Mouse (Mus musculus) hindbrain, postnatal 0 days (tissue): ENCODE measurements around the gene Elavl1. TPM values are rescaled to one million over a fixed set of nuclear protein-coding genes. Genes with fewer than 3 reads are reported as not detected.
A peak's percentile ranks its signal among the peaks of the same experiment; 100 is the strongest.

Experiments used
- ATAC-seq: fragments of 200-750 bp; cut with Nextera tagmentation; 2 replicates; pipeline ENCODE4 v1.8.0; 2017; ENCODE audit warnings: mild to moderate bottlenecking, moderate TSS enrichment, moderate library complexity
- DNase-seq: peaks from one replicate; pipeline ENCODE4 v3.0.0-alpha.2; 2015; ENCODE audit warnings: low spot score
- H3K27ac ChIP-seq: fragments of 300-500 bp; sonication (generic); 2 replicates; pipeline ENCODE4 v1.5.1; 2014; ENCODE audit warnings: mild to moderate bottlenecking
- H3K27me3 ChIP-seq: fragments of 300-500 bp; sonication (generic); 2 replicates; pipeline ENCODE4 v1.6.1; 2014; ENCODE audit warnings: low read length, mixed read lengths; ENCODE audit not compliant: insufficient read depth
- H3K36me3 ChIP-seq: fragments of 300-500 bp; sonication (generic); 2 replicates; pipeline ENCODE4 v1.6.1; 2014; ENCODE audit warnings: low read length, mixed read lengths; ENCODE audit not compliant: insufficient read depth
- H3K4me1 ChIP-seq: fragments of 300-500 bp; sonication (generic); 2 replicates; pipeline ENCODE4 v1.6.1; 2014; ENCODE audit warnings: antibody characterized with exemption, low read length, mixed read lengths; ENCODE audit not compliant: insufficient read depth
- H3K4me2 ChIP-seq: fragments of 300-500 bp; sonication (generic); 2 replicates; pipeline ENCODE4 v1.6.1; 2014; ENCODE audit warnings: low read depth, mild to moderate bottlenecking, low read length, moderate library complexity, mixed read lengths
- H3K4me3 ChIP-seq: fragments of 300-500 bp; sonication (generic); 2 replicates; pipeline ENCODE4 v1.5.1; 2014; ENCODE audit warnings: low read length
- H3K9ac ChIP-seq: fragments of 300-500 bp; sonication (generic); replicated peaks from 2 replicates; pipeline ENCODE4 v1.6.1; 2014; ENCODE audit warnings: mild to moderate bottlenecking, low read length, moderate library complexity, mixed read lengths
- H3K9me3 ChIP-seq: fragments of 300-500 bp; sonication (generic); 2 replicates; pipeline ENCODE4 v1.6.1; 2016; ENCODE audit warnings: low read length, mixed read lengths
- CTCF ChIP-seq: IDR thresholded peaks from 2 replicates; pipeline ENCODE4 v1.5.1; 2016; ENCODE audit warnings: antibody characterized with exemption, control low read depth, low read depth
- WGBS: fragments of 180-500 bp; shearing (Covaris S2); extraction: QIAGEN DNeasy Blood & Tissue Kit; methylation state at CpG from one replicate; pipeline ENCODE4 v1.1.7; 2014; 5-methylcytosine and 5-hydroxymethylcytosine counted together
- polyA plus RNA-seq: library from polyadenylated mRNA; unstranded; fragments of >200 nt; fragmentation: Nextera tagmentation; extraction: Ambion mirVana; gene quantifications from 2 replicates; pipeline ENCODE4 v1.2.1, GENCODE M21; 2015
- total RNA-seq: library from RNA; depleted of rRNA; stranded (reverse); fragments of >200 nt; gene quantifications from 2 replicates; pipeline ENCODE4 v1.2.3, GENCODE M21; 2014; rRNA removed

The Elavl1 gene
- total and polyA plus RNA-seq, 2 experiments from 2014 or later: 56.2 to 64.6 TPM

- peaks cover 20% of the 10 kb centered on the region for H3K36me3 ChIP-seq
- H3K4me1 ChIP-seq: peaks cover 17% of the 10 kb centered on the region
- ATAC-seq (peak; percentile 96), DNase-seq (peak; percentile 100)
- H3K4me2 ChIP-seq: peak within 1 kb of the TSS; percentile 76
- no peaks in the 10 kb centered on the region for H3K27me3 ChIP-seq
- no peaks in the 10 kb centered on the region for H3K9me3 ChIP-seq
- TF ChIP-seq CTCF: peak; percentile 63
- under 1% methylated on average over 69 of the region's 71 CpGs for WGBS
- H3K4me3 ChIP-seq: peak within 1 kb of the TSS; percentile 53
- peak within 1 kb of the TSS; percentile 91 for H3K27ac ChIP-seq
- peak within 1 kb of the TSS; percentile 64 for H3K9ac ChIP-seq
These were observed 86.6 kb downstream of the Elavl1 start, which contains the start of the genes Map2k7 and Gm49320 for GRCm38 (mm10) chr8:4238434-4239192. Gene Map2k7, plus strand, starts transcription at chr8:4238740. Gene Gm49320, plus strand, starts transcription at chr8:4238865.

- no peaks in the 10 kb centered on the region for H3K9me3 ChIP-seq
- peaks cover 17% of the 10 kb centered on the region for H3K4me1 ChIP-seq
- H3K4me2 ChIP-seq: peak overlapping the region; percentile 76
- no peak for DNase-seq
- no peaks in the 10 kb centered on the region for H3K27me3 ChIP-seq
- peak overlapping the region; percentile 64 for H3K9ac ChIP-seq
- peak overlapping the region; percentile 91 for H3K27ac ChIP-seq
- H3K36me3 ChIP-seq: peaks cover 14% of the 10 kb centered on the region; the same call in 1 of the 2 replicates
- 20% methylated on average over 15 of the region's 15 CpGs for WGBS
- H3K4me3 ChIP-seq: peak overlapping the region; percentile 53
- TF ChIP-seq CTCF: no peak
- ATAC-seq: no peak; the same call in none of the 2 replicates
These were observed 87.3 kb downstream of the Elavl1 start for GRCm38 (mm10) chr8:4237814-4238433.

Other genes starting within 250 kb of the Elavl1 start
- gene Cd209f, start 219.6 kb downstream of the Elavl1 start, total RNA-seq: 0.40 TPM in 1 of 2 replicates, not detected in the other
- gene Cd209f, start 219.6 kb downstream of the Elavl1 start, polyA plus RNA-seq: 0.35 and 1.3 TPM in 2 replicates
- not detected in 2 replicates for gene Cd209g, start 191.3 kb downstream of the Elavl1 start, total RNA-seq
- gene Cd209g, start 191.3 kb downstream of the Elavl1 start, polyA plus RNA-seq: 0.04 and 0.19 TPM in 2 replicates
- 221 and 229 TPM in 2 replicates for gene Evi5l, start 158.8 kb downstream of the Elavl1 start, total RNA-seq
- gene Evi5l, start 158.8 kb downstream of the Elavl1 start, polyA plus RNA-seq: 92.0 and 98.3 TPM in 2 replicates
- 11.5 and 32.4 TPM in 2 replicates for gene Prr36, start 108.0 kb downstream of the Elavl1 start, total RNA-seq
- 21.3 and 24.8 TPM in 2 replicates for gene Prr36, start 108.0 kb downstream of the Elavl1 start, polyA plus RNA-seq
- not detected in 2 replicates for gene Lrrc8e, start 98.6 kb downstream of the Elavl1 start, total RNA-seq
- not detected in 2 replicates for gene Lrrc8e, start 98.6 kb downstream of the Elavl1 start, polyA plus RNA-seq
- gene Map2k7, start 86.7 kb downstream of the Elavl1 start, total RNA-seq: 30.8 and 39.7 TPM in 2 replicates
- 24.7 and 27.7 TPM in 2 replicates for gene Map2k7, start 86.7 kb downstream of the Elavl1 start, polyA plus RNA-seq
- gene Gm49320, start 86.5 kb downstream of the Elavl1 start, total RNA-seq: not detected in 2 replicates
- 0.25 and 0.74 TPM in 2 replicates for gene Gm49320, start 86.5 kb downstream of the Elavl1 start, polyA plus RNA-seq
- gene Tgfbr3l, start 77.2 kb downstream of the Elavl1 start, total RNA-seq: 9.0 and 15.5 TPM in 2 replicates
- gene Tgfbr3l, start 77.2 kb downstream of the Elavl1 start, polyA plus RNA-seq: 3.7 TPM in 2 replicates
- gene Snapc2, start 72.3 kb downstream of the Elavl1 start, total RNA-seq: 89.6 and 91.3 TPM in 2 replicates
- gene Snapc2, start 72.3 kb downstream of the Elavl1 start, polyA plus RNA-seq: 63.4 and 65.3 TPM in 2 replicates
- gene Ctxn1, start 66.1 kb downstream of the Elavl1 start, total RNA-seq: 99.4 and 109 TPM in 2 replicates
- gene Ctxn1, start 66.1 kb downstream of the Elavl1 start, polyA plus RNA-seq: 224 and 240 TPM in 2 replicates
- gene Timm44, start 49.5 kb downstream of the Elavl1 start, total RNA-seq: 45.7 and 64.8 TPM in 2 replicates
- 46.7 and 50.0 TPM in 2 replicates for gene Timm44, start 49.5 kb downstream of the Elavl1 start, polyA plus RNA-seq
- 5.9 and 6.1 TPM in 2 replicates for gene Ccl25, start 203 bp downstream of the Elavl1 start, total RNA-seq
- gene Ccl25, start 203 bp downstream of the Elavl1 start, polyA plus RNA-seq: 17.2 and 17.9 TPM in 2 replicates
- 45.3 and 63.0 TPM in 2 replicates for gene Cers4, start 167.6 kb upstream of the Elavl1 start, total RNA-seq
- 50.9 and 52.4 TPM in 2 replicates for gene Cers4, start 167.6 kb upstream of the Elavl1 start, polyA plus RNA-seq